Mouse (Mus musculus) left cerebral cortex, adult 18-20 months (tissue): ENCODE results near the gene Cyp1a2. TPM values are rescaled to one million over a fixed set of nuclear protein-coding genes. Genes with fewer than 3 reads are reported as not detected.

Experiments
- DNase-seq, 2 experiments: peaks; one replicate each; pipeline ENCODE4 v3.0.0; 2021 to 2022; ENCODE audit warnings: low spot score in 2 of 2, mixed read lengths in 1 of 2
- total RNA-seq, 2 experiments: library from RNA; stranded (reverse); gene quantifications; 2 replicates each; pipeline ENCODE4 v1.2.3; 2021

Gene Cyp1a2
- total RNA-seq, 2 experiments from 2014 or later, result not detected

GRCm38 (mm10) chr9:57647286-57648108 is 36.0 kb downstream of the Cyp1a2 start:
- DNase-seq, result no peak

DNA sequence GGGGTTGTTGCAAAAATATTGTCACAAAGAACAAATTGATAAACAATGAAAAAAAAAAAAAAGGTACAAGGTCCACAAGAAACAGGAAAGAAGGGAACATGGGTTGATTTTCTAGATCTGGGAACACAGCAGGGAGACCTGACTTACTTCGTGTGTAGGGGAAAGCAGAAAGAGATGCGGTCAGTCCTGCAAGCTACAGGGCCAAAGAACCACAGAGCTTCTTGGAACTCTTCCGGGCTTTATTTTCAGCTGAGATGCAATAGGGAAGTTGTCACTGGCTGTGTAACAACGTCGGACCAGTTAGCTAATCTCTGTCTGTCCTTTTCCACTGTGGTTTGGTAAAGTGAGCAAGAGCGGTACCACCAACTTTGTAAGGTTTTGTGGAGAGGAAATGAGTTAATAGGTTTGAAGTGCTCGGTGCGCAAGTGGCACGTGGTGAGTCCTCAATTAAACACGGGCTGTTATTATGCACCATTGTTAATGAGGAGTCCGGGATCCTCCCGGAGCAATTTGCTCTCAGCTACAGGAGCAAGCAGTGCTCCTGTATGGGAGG is 36.9 kb downstream of the Cyp1a2 start:
- no peak for DNase-seq

- DNase-seq, result peak; percentile 92 to 93
Observed at GRCm38 (mm10) chr9:57644944-57645893, 38.3 kb downstream of the Cyp1a2 start.

- no peak for DNase-seq
Observed at GRCm38 (mm10) chr9:57644442-57644943, 39.0 kb downstream of the Cyp1a2 start.

DNA sequence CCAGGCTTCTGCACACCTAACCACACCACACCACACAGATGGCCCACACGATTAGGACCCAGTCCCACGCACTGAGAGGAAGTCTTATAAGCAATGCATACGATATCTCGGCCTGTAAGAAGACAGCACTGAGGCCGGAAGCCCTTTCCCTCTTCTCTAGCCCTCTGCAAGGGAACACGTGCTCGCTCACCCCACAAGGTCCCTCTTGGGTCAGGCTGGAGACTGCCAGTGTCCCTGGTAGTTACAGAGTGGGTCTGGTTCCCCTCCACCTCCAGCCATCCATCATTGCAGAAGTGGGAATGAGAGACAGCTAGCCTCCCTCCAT is 39.7 kb downstream of the Cyp1a2 start:
- no peak for DNase-seq

DNA sequence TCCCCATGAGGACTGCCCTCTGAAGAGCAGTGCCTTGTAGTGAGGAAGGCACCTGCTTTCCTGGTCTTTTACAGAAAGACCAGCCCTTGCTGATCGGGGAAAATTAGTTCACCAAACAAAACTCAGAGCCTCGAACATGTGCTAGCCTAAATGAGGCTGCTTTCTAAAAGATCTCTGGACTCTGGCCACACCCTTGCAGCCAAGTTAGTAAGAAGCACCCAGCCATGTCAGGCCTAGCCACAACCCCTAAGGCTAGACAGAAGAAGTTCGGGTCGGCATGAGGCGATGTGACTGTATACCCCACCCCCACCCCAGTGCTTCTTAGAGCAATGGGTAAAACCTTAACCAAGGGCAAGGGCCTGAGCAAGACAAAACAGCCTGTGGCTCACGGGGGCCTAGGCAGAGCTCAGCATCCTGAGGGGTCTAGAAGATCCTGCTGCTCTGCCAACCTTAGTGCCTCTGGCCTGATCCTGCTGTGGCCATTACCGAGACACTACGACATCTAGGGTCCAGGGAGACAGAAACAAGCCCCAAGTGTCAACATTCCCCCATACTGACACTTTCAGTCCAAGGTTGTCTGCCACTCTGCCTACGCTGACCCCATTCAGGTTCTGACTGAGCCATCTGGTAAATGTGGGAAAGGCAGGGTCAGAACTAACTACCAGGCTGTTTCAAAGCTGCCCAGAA is 40.2 kb downstream of the Cyp1a2 start:
- DNase-seq, result no peak

- peak in 1 of 2 experiments; percentile 27 for DNase-seq
Observed at GRCm38 (mm10) chr9:57641775-57642550, 41.5 kb downstream of the Cyp1a2 start.

- DNase-seq, result no peak
Observed at GRCm38 (mm10) chr9:57641022-57641421, 42.5 kb downstream of the Cyp1a2 start.

DNA sequence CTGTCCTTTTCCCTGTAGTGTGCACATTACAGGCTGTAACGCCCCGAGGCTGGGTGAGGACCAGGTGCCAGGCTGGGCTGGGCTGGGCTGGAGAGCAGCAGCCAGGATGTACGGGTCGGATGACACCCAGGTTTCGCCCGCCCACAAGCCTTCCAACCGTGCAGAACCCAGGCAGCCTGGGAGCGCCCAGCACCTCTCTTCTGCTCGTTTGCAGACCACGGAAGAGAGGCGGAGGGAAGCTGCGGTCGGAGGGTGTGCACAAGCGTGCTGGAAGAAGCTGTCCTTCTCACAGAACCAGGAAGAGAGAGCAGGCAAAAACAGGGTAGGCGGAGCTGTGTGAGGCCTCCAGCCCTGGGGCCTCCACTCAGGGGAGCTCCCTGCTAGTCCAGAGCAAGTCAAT is 43.1 kb downstream of the Cyp1a2 start:
- no peak for DNase-seq

DNA sequence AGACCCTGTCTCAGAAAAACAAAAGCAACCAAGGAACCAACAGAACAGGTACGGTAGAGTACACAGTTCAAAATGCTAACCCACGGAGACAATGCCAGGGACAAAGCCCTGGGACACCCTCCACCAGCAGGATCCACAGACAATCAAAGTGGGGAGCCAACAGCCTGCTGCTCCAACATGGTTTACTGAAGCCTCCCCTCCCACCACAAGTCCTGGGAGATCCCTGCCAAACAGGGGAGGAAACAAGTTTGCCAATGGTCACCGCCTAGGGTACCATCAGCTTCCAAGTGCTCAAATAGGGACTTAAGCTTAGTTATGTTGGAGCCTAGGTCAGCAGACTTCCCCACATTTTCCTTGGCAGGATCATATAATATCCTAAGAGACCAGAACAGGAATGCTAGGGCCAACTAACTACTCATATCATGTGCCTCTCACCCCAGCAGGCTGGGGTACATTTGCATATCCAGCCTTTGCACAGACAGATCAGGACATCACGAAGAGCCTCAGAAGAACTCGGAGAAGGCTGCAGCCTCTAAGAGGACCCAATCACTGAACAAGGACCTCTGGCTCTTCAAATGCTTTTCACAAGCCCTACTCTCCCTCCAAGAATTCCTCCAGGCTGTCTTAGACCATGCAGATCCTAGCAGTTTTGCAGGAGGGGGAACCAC is 43.7 kb downstream of the Cyp1a2 start:
- DNase-seq, result no peak

- no peak for DNase-seq
Observed at GRCm38 (mm10) chr9:57638651-57639459, 44.6 kb downstream of the Cyp1a2 start.

GRCm38 (mm10) chr9:57637741-57638322 is 45.7 kb downstream of the Cyp1a2 start:
- no peak for DNase-seq

DNA sequence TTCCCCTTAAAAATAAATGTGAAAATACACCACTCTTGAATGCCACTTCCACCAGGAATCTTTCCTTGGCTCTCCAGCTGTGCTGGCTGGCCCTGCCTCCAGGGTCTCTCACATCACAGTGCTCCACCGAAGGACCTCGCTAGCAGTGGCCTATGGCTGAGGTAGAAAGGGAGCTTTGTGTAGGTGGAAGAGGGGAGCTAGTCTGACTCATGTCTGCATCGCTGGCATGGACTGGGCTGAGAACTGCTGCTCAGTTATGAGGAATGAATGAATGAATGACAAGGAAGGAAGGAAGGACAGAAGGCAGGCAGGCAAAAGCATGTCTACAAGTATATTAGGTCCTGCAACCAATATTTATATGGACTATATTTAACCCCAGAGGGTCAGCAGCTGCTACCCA is 46.2 kb downstream of the Cyp1a2 start:
- no peak for DNase-seq

DNA sequence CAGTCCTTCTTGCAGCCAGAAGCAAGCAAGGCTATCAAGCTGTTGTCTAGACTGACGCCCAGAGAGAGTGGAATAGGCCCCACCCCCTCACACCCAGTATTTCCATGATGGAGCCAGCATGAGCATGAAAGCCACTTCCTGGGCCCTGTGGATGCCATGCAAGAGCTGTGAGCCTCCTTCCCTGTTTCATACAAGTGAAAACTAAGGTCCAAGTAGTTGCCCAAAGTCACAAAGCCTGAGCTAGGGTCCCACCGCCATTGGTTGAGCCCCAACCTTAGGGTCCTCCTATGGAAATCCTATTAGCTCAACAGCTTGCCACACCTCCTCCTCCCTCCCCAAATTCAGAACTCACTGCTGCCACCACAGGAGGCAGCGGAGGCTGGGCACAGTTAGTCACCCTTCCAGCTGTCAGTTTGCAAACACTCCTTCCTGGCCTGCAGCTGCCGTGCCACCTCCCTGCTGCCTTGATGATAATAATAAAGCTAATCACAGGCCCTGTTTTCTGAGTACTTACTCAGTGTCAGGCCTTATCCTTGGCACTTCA is 50.0 kb downstream of the Cyp1a2 start:
- DNase-seq, result peak; percentile 45 to 46

DNA sequence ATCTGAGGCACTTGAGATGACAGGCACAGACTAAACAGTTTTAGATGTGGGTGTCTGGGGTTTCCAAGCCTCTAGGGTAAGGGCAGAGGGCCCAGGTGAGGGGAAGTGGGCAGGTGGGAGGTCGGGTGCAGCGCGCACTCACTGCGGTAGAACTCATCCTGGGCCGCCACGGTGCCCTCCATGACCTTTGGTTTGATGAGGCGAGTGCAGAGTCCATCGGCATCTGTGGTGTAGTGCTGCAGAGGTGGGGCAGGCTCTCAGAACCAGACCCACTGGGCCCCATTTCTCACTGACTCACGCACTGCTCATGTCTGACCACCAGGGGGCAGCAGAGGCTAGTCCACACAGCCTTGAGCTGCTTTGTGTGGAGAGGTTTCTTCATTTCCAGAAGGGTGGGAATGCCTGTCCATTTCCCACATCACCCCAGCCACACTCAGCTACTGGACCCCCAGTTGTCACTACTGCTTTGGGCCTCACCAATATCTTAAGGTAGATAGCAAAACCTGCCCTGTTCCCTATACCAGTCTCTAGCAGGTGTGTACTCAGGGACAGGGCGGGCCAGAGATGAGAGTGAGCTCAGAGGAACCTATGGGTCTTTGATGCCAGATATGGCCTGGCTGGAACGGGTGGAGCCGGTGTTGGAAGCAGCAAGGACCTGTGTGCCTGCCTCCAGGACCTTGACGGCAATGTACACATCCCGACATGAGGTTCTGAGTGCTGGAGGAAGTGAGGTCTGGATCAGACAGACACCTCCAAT is 54.2 kb downstream of the Cyp1a2 start:
- peak; percentile 69 to 84 for DNase-seq

DNA sequence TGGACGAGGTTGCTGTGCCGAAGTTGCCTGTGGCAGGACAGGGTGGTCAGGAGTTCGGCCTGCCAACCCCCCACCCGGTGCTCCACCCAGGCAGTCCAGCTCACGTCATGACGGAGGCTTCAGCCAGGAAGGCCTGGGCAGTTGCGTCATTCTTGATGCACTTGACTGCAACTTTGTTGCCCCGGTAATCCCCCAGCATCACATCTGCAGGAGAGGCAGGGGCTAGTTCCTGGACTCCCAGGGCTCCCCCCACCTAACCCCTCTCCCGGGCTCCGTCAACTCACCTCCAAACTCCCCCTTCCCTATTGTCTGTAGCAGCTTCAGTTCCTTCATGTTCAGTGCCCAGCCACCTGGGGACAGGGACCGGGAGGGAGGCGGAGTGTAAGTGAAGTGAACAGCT is 54.8 kb downstream of the Cyp1a2 start:
- no peak for DNase-seq

GRCm38 (mm10) chr9:57627892-57628291 is 55.6 kb downstream of the Cyp1a2 start:
- no peak for DNase-seq
